Mouse (Mus musculus) C2C12 (cell line): Measurements from ENCODE around the gene Adamts16. TPM values are rescaled to one million over a fixed set of nuclear protein-coding genes. Genes with fewer than 3 reads are reported as not detected.
"Not testable (repeated sequence)": the region's sequence is repeated elsewhere in the genome, so short reads cannot be mapped to it uniquely, and the experiment has no call there.

ENCODE experiments used
- H3K27me3 ChIP-seq: one replicate; pipeline ENCODE4 v1.6.1; 2011; ENCODE audit not compliant: control insufficient read depth, insufficient read depth, insufficient read length
- H3K36me3 ChIP-seq: one replicate; pipeline ENCODE4 v1.6.1; 2011; ENCODE audit not compliant: control insufficient read depth, insufficient read depth
- H3K4me3 ChIP-seq: one replicate; pipeline ENCODE4 v1.5.1; 2011; ENCODE audit warnings: mild to moderate bottlenecking, control low read depth; ENCODE audit not compliant: poor library complexity, insufficient read depth, severe bottlenecking
- H3K79me2 ChIP-seq: one replicate; pipeline ENCODE4 v1.6.1; 2011; ENCODE audit not compliant: control insufficient read depth, insufficient read depth
- H3K79me3 ChIP-seq: one replicate; pipeline ENCODE4 v1.6.1; 2011; ENCODE audit warnings: low read depth, control low read depth
- H3ac ChIP-seq: one replicate; pipeline ENCODE3; 2011; ENCODE audit warnings: low read depth; ENCODE audit not compliant: control insufficient read depth, insufficient read length
- CEBPB ChIP-seq: IDR thresholded peaks from one replicate; pipeline ENCODE4 v1.6.1; 2011; ENCODE audit warnings: low read depth, mild to moderate bottlenecking, control low read depth, moderate library complexity
- CTCF ChIP-seq: IDR thresholded peaks from one replicate; pipeline ENCODE4 v1.5.1; 2011; ENCODE audit not compliant: control insufficient read depth, insufficient read depth, insufficient read length
- FOSL1 ChIP-seq: IDR thresholded peaks from one replicate; pipeline ENCODE4 v1.8.0; 2011; ENCODE audit warnings: mild to moderate bottlenecking, low read length; ENCODE audit not compliant: poor library complexity, insufficient read depth, severe bottlenecking
- MAX ChIP-seq: IDR thresholded peaks from one replicate; pipeline ENCODE4 v1.6.1; 2011; ENCODE audit warnings: mild to moderate bottlenecking, control low read depth
- MYOD1 ChIP-seq: IDR thresholded peaks from one replicate; pipeline ENCODE4 v1.6.1; 2011; ENCODE audit warnings: low read depth; ENCODE audit not compliant: control insufficient read depth, insufficient read length
- MYOG ChIP-seq: IDR thresholded peaks from one replicate; pipeline ENCODE4 v1.6.1; 2011; ENCODE audit not compliant: control insufficient read depth, insufficient read length; ENCODE audit errors: extremely low read depth
- USF1 ChIP-seq: IDR thresholded peaks from one replicate; pipeline ENCODE4 v1.6.1; 2011; ENCODE audit warnings: low read depth, mild to moderate bottlenecking, control low read depth, moderate library complexity
- polyA plus RNA-seq: library from polyadenylated mRNA; unstranded; fragments of >200 nt; fragmentation: generic; extraction: Trizol; gene quantifications from one replicate; pipeline ENCODE4 v1.2.1, GENCODE M21; 2012; ENCODE audit warnings: missing spikeins

The Adamts16 gene
- polyA plus RNA-seq, 1 experiment, result not detected

- H3K36me3 ChIP-seq, result no peaks in the 10 kb centered on the region
- peaks cover 20% of the 10 kb centered on the region for H3K27me3 ChIP-seq
- TF ChIP-seq CEBPB, result no peak
- TF ChIP-seq FOSL1, result no peak
- TF ChIP-seq MYOG, result no peak
- no peak for TF ChIP-seq CTCF
- no peak for TF ChIP-seq USF1
- TF ChIP-seq MYOD1, result no peak
- no peak for TF ChIP-seq MAX
- no peak overlapping the region for H3ac ChIP-seq
- no peaks in the 10 kb centered on the region for H3K79me2 ChIP-seq
- H3K79me3 ChIP-seq, result no peaks in the 10 kb centered on the region
- no peak overlapping the region for H3K4me3 ChIP-seq
These were observed 35.3 kb upstream of the Adamts16 start for GRCm38 (mm10) chr13:70876648-70877549.

- peaks cover 11% of the 10 kb centered on the region for H3K27me3 ChIP-seq
- H3K79me3 ChIP-seq, result no peaks in the 10 kb centered on the region
These were observed 33.9 kb upstream of the Adamts16 start for GRCm38 (mm10) chr13:70875411-70875949.

DNA sequence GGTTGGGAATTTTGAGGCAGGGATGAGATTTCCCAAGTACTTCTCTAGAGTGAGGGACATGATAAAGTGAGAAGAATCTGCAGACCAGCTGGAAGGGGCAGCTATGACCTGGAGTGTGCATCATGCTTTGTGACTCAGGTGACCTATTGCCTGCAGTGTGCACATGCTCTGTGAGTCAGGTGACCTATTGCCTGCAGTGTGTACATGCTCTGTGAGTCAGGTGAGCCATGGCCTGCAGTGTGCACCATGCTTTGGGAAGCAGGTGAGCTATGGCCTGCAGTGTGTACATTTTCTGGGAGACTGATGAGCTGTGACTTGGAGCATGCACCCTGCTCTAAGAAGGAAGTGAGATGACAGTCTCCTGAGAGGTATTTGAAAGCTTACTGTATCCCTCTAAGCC is 33.1 kb upstream of the Adamts16 start:
- H3K4me3 ChIP-seq, result no peak overlapping the region
- H3K36me3 ChIP-seq, result no peaks in the 10 kb centered on the region
- H3K79me3 ChIP-seq, result no peaks in the 10 kb centered on the region
- no peak overlapping the region for H3ac ChIP-seq
- no peak for TF ChIP-seq CTCF
- no peak for TF ChIP-seq MYOD1
- TF ChIP-seq MYOG, result no peak
- TF ChIP-seq USF1, result no peak
- TF ChIP-seq MAX, result no peak
- no peaks in the 10 kb centered on the region for H3K79me2 ChIP-seq
- peaks cover 7% of the 10 kb centered on the region for H3K27me3 ChIP-seq

More at GRCm38 (mm10) chr13:70875411-70875949, 33.9 kb upstream of the Adamts16 start:
- Histone ChIP-seq H3K79me2 (no peaks in the 10 kb centered on the region), H3ac (no peak overlapping the region), H3K4me3 (no peak overlapping the region), H3K36me3 (no peaks in the 10 kb centered on the region)
- no peak for TF ChIP-seq MAX
- TF ChIP-seq FOSL1, result no peak
- TF ChIP-seq MYOD1, result no peak
- no peak for TF ChIP-seq USF1
- no peak for TF ChIP-seq CEBPB
- TF ChIP-seq MYOG, result no peak
- TF ChIP-seq CTCF, result no peak

DNA sequence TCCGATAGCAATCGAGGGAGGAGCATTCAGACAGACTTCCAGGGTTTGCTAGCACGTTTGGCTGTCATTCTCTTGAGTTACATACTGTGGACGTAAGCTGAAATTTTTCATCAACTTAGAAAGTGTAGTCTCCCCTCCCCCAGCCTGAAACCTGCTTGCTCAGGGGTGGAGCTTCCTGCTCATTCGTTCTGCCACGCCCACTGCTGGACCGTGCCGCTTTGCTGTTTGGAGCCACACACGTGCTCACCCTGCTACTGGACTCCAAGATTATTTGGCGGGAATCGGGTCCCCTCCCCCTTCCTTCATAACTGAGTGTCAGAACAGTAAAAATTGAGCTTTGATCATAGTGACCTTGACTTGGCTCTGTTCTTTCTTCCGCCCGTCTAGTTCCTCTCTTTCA is 32.2 kb upstream of the Adamts16 start:
- not testable (repeated sequence) for H3K4me3 ChIP-seq, H3K36me3 ChIP-seq, H3ac ChIP-seq, H3K27me3 ChIP-seq, H3K79me2 ChIP-seq, H3K79me3 ChIP-seq

DNA sequence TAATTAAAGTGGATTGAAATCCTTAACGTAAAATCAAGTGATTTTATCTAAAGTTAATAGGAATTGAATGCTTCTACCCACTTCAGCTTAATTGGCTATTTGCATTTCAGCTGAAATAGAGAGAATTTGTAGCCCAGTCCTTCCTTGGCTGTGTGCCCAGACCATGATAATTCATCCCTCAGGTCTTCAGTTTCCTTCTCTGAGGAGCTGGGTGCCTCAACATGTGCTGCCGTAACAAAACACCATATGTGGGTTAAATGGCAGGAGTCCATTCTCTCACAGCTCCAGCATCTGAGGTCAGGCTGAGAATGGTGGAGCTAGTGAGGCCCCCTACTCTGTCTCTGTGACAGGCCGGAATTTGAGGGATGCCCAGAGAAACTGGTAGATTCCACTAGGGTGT is 29.4 kb upstream of the Adamts16 start:
- Histone ChIP-seq H3K27me3 (peaks cover 5% of the 10 kb centered on the region), H3K4me3 (no peak overlapping the region), H3ac (no peak overlapping the region), H3K36me3 (no peaks in the 10 kb centered on the region), H3K79me2 (no peaks in the 10 kb centered on the region), H3K79me3 (no peaks in the 10 kb centered on the region)
- no peak for TF ChIP-seq MYOG
- TF ChIP-seq FOSL1, result no peak
- no peak for TF ChIP-seq CTCF
- TF ChIP-seq CEBPB, result no peak
- no peak for TF ChIP-seq MAX
- TF ChIP-seq MYOD1, result no peak
- TF ChIP-seq USF1, result no peak
